Mouse (Mus musculus) brain, embryonic 14.5 days (tissue): ENCODE measurements around the gene Dusp2.

ENCODE experiments used
- CTCF ChIP-seq: fragments of 200-500 bp; IDR thresholded peaks from 2 replicates; pipeline ENCODE4 v1.5.1; 2012; ENCODE audit warnings: inconsistent platforms, mild to moderate bottlenecking, moderate library complexity, borderline replicate concordance; ENCODE audit not compliant: insufficient read depth, insufficient read length; ENCODE audit errors: extremely low read depth
- POLR2A ChIP-seq: fragments of 200-500 bp; IDR thresholded peaks from 2 replicates; pipeline ENCODE4 v1.6.1; 2012; ENCODE audit warnings: mild to moderate bottlenecking, inconsistent platforms, borderline replicate concordance; ENCODE audit not compliant: poor library complexity, insufficient read depth, insufficient read length, severe bottlenecking; ENCODE audit errors: extremely low read depth

GRCm38 (mm10) chr2:127364452-127364851, 28.5 kb downstream of the Dusp2 start:
- TF ChIP-seq CTCF, result no peak
- TF ChIP-seq POLR2A, result no peak
